Mouse (Mus musculus) stomach, postnatal 0 days (tissue): ENCODE data around the gene Sox6. TPM values are rescaled to one million over a fixed set of nuclear protein-coding genes. Genes with fewer than 3 reads are reported as not detected.

Experiments used
- ATAC-seq: fragments of 200-750 bp; cut with Nextera tagmentation; 2 replicates; pipeline ENCODE4 v1.8.0; 2017; ENCODE audit not compliant: low FRiP score, low TSS enrichment
- DNase-seq: peaks from one replicate; pipeline ENCODE4 v3.0.0-alpha.2; 2016; ENCODE audit warnings: low spot score
- H3K27ac ChIP-seq: fragments of 300-500 bp; sonication (generic); replicated peaks from 2 replicates; pipeline ENCODE4 v1.5.1; 2014; ENCODE audit warnings: mild to moderate bottlenecking, control low read depth
- H3K27me3 ChIP-seq: fragments of 300-500 bp; sonication (generic); 2 replicates; pipeline ENCODE4 v1.6.1; 2014; ENCODE audit warnings: low read length; ENCODE audit not compliant: control insufficient read depth, insufficient read depth
- H3K36me3 ChIP-seq: fragments of 300-500 bp; sonication (generic); 2 replicates; pipeline ENCODE4 v1.6.1; 2014; ENCODE audit warnings: low read length, mixed read lengths; ENCODE audit not compliant: control insufficient read depth, insufficient read depth
- H3K4me1 ChIP-seq: fragments of 300-500 bp; sonication (generic); replicated peaks from 2 replicates; pipeline ENCODE4 v1.6.1; 2014; ENCODE audit warnings: antibody characterized with exemption; ENCODE audit not compliant: control insufficient read depth, insufficient read depth
- H3K4me2 ChIP-seq: fragments of 300-500 bp; sonication (generic); replicated peaks from 2 replicates; pipeline ENCODE4 v1.6.1; 2014; ENCODE audit warnings: low read depth, mild to moderate bottlenecking, control low read depth, moderate library complexity
- H3K4me3 ChIP-seq: fragments of 300-500 bp; sonication (generic); 2 replicates; pipeline ENCODE4 v1.5.1; 2014; ENCODE audit warnings: low read depth, low read length, control low read depth
- H3K9ac ChIP-seq: fragments of 300-500 bp; sonication (generic); 2 replicates; pipeline ENCODE4 v1.6.1; 2014; ENCODE audit warnings: mild to moderate bottlenecking, low read length, control low read depth, mixed read lengths
- H3K9me3 ChIP-seq: fragments of 300-500 bp; sonication (generic); 2 replicates; pipeline ENCODE4 v1.6.1; 2016; ENCODE audit warnings: low read length; ENCODE audit not compliant: control insufficient read depth
- CTCF ChIP-seq: IDR thresholded peaks from 2 replicates; pipeline ENCODE4 v1.5.1; 2016; ENCODE audit warnings: antibody characterized with exemption, low read depth, mild to moderate bottlenecking, moderate library complexity
- EP300 ChIP-seq: optimal IDR thresholded peaks from 2 replicates; pipeline ENCODE3; 2016; ENCODE audit warnings: antibody characterized with exemption
- WGBS: fragments of 180-500 bp; shearing (Covaris S2); extraction: QIAGEN DNeasy Blood & Tissue Kit; methylation state at CpG from one replicate; pipeline ENCODE4 v1.1.7; 2014; 5-methylcytosine and 5-hydroxymethylcytosine counted together
- polyA plus RNA-seq: library from polyadenylated mRNA; unstranded; fragments of >200 nt; fragmentation: Nextera tagmentation; extraction: Ambion mirVana; gene quantifications from 2 replicates; pipeline ENCODE4 v1.2.1, GENCODE M21; 2015

Gene Sox6
- polyA plus RNA-seq, 1 experiment from 2014 or later: 28.7 TPM

- no peak for DNase-seq
- Histone ChIP-seq H3K27me3 (no peaks in the 10 kb centered on the region), H3K36me3 (no peaks in the 10 kb centered on the region), H3K9ac (no peak overlapping the region), H3K4me2 (no peak overlapping the region), H3K4me1 (no peaks in the 10 kb centered on the region), H3K9me3 (no peaks in the 10 kb centered on the region), H3K4me3 (no peak overlapping the region), H3K27ac (no peak overlapping the region)
- 44% methylated on average over 4 of the region's 4 CpGs for WGBS
- no peak for ATAC-seq
- no peak for TF ChIP-seq CTCF
- TF ChIP-seq EP300: no peak
These were observed 143.4 kb downstream of the Sox6 start for GRCm38 (mm10) chr7:115895028-115895671.

GRCm38 (mm10) chr7:115891482-115891881 lies 147.1 kb downstream of the Sox6 start:
- Histone ChIP-seq H3K36me3 (no peaks in the 10 kb centered on the region), H3K27me3 (no peaks in the 10 kb centered on the region), H3K9me3 (no peaks in the 10 kb centered on the region), H3K27ac (no peak overlapping the region), H3K4me1 (no peaks in the 10 kb centered on the region), H3K4me2 (no peak overlapping the region), H3K4me3 (no peak overlapping the region), H3K9ac (no peak overlapping the region)
- WGBS: 81% methylated on average over 3 of the region's 3 CpGs
- ATAC-seq (no peak), DNase-seq (no peak)
- TF ChIP-seq EP300 (no peak), CTCF (no peak)

GRCm38 (mm10) chr7:115889926-115890325 lies 148.7 kb downstream of the Sox6 start:
- no peak overlapping the region for H3K4me3 ChIP-seq
- H3K36me3 ChIP-seq: no peaks in the 10 kb centered on the region
- no peak overlapping the region for H3K27ac ChIP-seq
- H3K4me2 ChIP-seq: no peak overlapping the region
- no peak for DNase-seq
- no peak for ATAC-seq
- H3K27me3 ChIP-seq: no peaks in the 10 kb centered on the region
- no peaks in the 10 kb centered on the region for H3K4me1 ChIP-seq
- TF ChIP-seq EP300 (no peak), CTCF (no peak)
- 75% methylated on average over 7 of the region's 7 CpGs for WGBS
- H3K9me3 ChIP-seq: no peaks in the 10 kb centered on the region
- H3K9ac ChIP-seq: no peak overlapping the region

- DNase-seq: no peak
These were observed 150.0 kb downstream of the Sox6 start for GRCm38 (mm10) chr7:115888561-115888960.

GRCm38 (mm10) chr7:115888120-115888519 lies 150.5 kb downstream of the Sox6 start:
- Histone ChIP-seq H3K9ac (no peak overlapping the region), H3K27me3 (no peaks in the 10 kb centered on the region), H3K27ac (no peak overlapping the region), H3K36me3 (no peaks in the 10 kb centered on the region), H3K4me3 (no peak overlapping the region), H3K4me1 (no peaks in the 10 kb centered on the region), H3K4me2 (no peak overlapping the region), H3K9me3 (no peaks in the 10 kb centered on the region)
- no peak for ATAC-seq
- 74% methylated on average over 7 of the region's 7 CpGs for WGBS
- DNase-seq: no peak
- TF ChIP-seq EP300 (no peak), CTCF (no peak)

More at GRCm38 (mm10) chr7:115888561-115888960, 150.0 kb downstream of the Sox6 start:
- ATAC-seq: no peak
- WGBS: 90% methylated on average over 1 of the region's 1 CpGs
- Histone ChIP-seq H3K4me1 (no peaks in the 10 kb centered on the region), H3K9me3 (no peaks in the 10 kb centered on the region), H3K9ac (no peak overlapping the region), H3K27ac (no peak overlapping the region), H3K4me3 (no peak overlapping the region), H3K36me3 (no peaks in the 10 kb centered on the region), H3K4me2 (no peak overlapping the region), H3K27me3 (no peaks in the 10 kb centered on the region)
- no peak for TF ChIP-seq EP300
- TF ChIP-seq CTCF: no peak

- no peaks in the 10 kb centered on the region for H3K4me1 ChIP-seq
- H3K9ac ChIP-seq: no peak overlapping the region
- 84% methylated on average over 2 of the region's 2 CpGs for WGBS
- H3K27me3 ChIP-seq: no peaks in the 10 kb centered on the region
- no peak overlapping the region for H3K27ac ChIP-seq
- TF ChIP-seq EP300 (no peak), CTCF (no peak)
- H3K4me3 ChIP-seq: no peak overlapping the region
- no peaks in the 10 kb centered on the region for H3K36me3 ChIP-seq
- no peaks in the 10 kb centered on the region for H3K9me3 ChIP-seq
- ATAC-seq: no peak
- H3K4me2 ChIP-seq: no peak overlapping the region
- no peak for DNase-seq
These were observed 165.7 kb downstream of the Sox6 start for GRCm38 (mm10) chr7:115872903-115873302.
